Mouse (Mus musculus) 3134 (cell line): ENCODE measurements at regions not wholly inside any gene's neighbourhood (a gene's known extent, or its start where the extent isn't known, plus 50 kb on each side); places are given as distances from the start of the nearest gene placed in this dataset.

ENCODE experiments used
- DNase-seq: peaks from one replicate; pipeline ENCODE4 v3.0.0-alpha.2; 2011; ENCODE audit warnings: low spot score; ENCODE audit not compliant: insufficient read length; ENCODE audit errors: extremely low read depth

GRCm38 (mm10) chr1:60823006-60823665 lies 63.7 kb upstream of the Ctla4 start:
- peak; percentile 28 for DNase-seq

DNA sequence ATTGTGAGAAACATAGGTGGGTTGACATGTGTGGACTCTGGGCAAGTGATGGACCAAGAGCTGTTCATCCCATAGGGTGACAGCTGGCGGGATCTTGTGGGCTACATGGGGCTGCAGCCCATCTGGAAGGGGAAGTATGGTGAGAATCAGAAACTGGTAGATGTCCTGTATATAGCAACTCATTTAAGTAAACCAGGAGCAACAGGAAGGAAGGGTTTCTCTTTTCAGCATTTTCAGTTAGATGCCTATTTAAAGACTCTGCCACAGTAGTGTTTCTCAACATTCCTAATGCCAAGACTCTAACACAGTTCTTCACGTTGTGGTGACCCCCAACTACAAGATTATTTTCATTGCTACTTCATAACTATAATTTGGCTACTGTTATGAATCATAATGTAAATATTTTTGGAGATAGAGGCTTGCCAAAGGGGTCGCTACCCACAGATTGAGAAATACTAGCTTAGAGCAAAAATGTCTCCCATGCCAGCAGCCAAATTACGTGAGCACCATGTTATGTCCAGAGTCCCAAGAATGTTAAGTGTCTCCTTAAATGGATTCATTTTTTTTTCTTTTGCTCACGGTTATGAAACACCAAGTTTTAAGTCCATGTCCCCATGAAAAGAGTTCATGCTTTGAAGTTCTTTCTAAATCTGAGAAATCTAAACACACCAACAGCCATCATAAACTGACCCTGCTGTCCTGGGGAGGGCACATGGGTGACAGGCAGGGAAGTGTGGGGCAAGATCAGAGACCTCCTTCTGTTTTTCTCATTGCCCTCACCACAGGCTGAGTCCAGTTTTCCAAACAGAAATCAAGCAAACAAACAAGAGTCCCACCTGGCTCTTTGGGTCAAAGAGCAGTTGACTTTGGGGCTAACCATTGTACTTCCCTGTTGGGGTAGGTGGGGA lies 62.3 kb upstream of the Ctla4 start:
- DNase-seq, result peak; percentile 65

GRCm38 (mm10) chr1:60825256-60826186 lies 61.3 kb upstream of the Ctla4 start:
- peak; percentile 86 for DNase-seq

DNA sequence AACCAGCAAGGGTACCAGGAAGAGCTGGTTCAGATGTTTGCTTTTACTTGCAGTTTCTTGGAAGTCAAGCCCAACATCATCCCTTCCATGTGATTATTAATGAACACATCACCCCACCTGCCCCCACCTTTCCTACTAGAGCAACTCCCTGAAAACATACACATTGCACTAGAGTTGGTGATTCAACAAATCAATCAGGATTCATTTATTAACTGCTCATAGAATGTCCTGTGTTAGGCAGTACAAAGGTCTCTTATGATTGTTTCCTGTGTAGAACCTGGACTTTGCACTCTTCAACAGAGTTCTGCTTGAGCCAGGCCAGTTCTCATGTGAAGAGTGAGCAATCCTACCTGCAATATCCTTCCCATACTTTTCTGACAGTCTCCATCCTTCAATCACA lies 59.8 kb upstream of the Ctla4 start:
- no peak for DNase-seq

- DNase-seq, result no peak
Measured at GRCm38 (mm10) chr1:60828152-60828551, 58.6 kb upstream of the Ctla4 start.

DNA sequence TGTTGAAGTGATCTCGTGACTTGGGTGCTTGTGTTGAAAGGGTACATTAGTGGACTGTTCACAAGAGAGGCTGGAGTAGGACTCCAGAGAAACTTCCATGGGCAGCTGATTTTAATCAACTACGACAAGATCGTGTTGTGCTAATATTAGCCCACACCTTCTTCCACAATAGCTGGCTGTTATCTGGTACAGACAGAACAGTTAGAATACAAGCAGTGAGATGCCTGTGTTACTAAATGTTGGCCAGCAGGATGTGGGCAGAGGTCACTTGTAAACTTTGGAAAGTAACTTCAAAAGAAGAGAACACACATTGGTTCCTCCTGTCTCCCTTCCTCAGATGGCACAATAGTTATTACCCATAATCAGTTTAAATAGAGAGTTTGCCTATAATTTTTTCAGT lies 57.0 kb upstream of the Ctla4 start:
- DNase-seq, result no peak

GRCm38 (mm10) chr1:60833668-60834067 lies 53.1 kb upstream of the Ctla4 start:
- no peak for DNase-seq
